ENCODE assay signal across 8 mouse cellular contexts in the genomic region with DNA sequence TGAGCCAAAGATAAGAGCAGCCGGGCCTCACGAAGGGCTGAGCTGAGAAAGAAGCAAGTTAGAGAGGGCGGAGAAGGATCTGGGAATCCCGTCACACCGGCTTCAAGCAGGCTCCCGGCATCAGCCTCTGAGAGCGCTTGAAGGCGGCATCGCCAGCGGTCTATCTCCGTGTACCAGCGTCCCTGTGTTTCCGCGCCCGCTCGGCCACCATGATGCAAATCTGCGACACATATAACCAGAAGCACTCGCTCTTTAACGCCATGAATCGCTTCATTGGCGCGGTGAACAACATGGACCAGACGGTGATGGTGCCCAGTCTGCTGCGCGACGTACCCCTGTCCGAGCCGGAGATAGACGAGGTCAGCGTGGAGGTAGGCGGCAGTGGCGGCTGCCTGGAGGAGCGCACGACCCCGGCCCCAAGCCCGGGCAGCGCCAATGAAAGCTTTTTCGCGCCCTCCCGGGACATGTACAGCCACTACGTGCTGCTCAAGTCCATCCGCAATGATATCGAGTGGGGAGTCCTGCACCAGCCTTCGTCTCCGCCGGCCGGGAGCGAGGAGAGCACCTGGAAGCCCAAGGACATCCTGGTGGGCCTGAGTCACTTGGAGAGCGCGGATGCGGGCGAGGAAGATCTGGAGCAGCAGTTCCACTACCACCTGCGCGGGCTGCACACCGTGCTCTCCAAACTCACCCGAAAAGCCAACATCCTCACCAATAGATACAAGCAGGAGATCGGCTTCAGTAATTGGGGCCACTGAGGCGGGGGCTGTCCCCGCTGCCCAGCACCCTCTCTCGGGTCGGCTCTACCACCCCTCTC. TPM values are rescaled to one million over a fixed set of nuclear protein-coding genes. Genes with fewer than 3 reads are reported as not detected.
A peak's percentile ranks its signal among the peaks of the same experiment; 100 is the strongest.
DNase-seq lines count a peak whose midpoint lies in the region; ATAC-seq lines count a peak whose summit lies in the region.

No protein-coding gene starts in this region.

- H3K9ac ChIP-seq in intestine, embryonic 16.5 days (ENCODE audit: low read depth, low read length), result peak overlapping the region; percentile 80
- peak overlapping the region; percentile 60 for H3K9ac ChIP-seq in limb, embryonic 12.5 days (replicated peaks)

- 16% methylated on average over 61 of the region's 61 CpGs for WGBS in intestine, embryonic 16.5 days
- WGBS in limb, embryonic 12.5 days, result 14% methylated on average over 61 of the region's 61 CpGs

- 0 out of 2 replicates have a peak, but pooled peaks cover 3% of the 10 kb centered on the region for H3K4me1 ChIP-seq in intestine, embryonic 16.5 days (ENCODE audit: control insufficient read depth, insufficient read depth, low read length)
- H3K4me1 ChIP-seq in limb, embryonic 12.5 days (replicated peaks), result 0 out of 2 replicates have a peak, but pooled peaks cover 2% of the 10 kb centered on the region

- no peak for ATAC-seq in intestine, embryonic 16.5 days
- no peak for ATAC-seq in limb, embryonic 12.5 days (ENCODE audit: insufficient number of reproducible peaks, insufficient read depth, low FRiP score, low TSS enrichment, low read depth)

- peak overlapping the region; percentile 88 for H3K27ac ChIP-seq in intestine, embryonic 16.5 days (ENCODE audit: low read length)
- H3K27ac ChIP-seq in limb, embryonic 12.5 days, result peak overlapping the region; percentile 59; the same call in 1 of the 2 replicates

- H3K4me2 ChIP-seq in intestine, embryonic 16.5 days (ENCODE audit: low read depth, low read length), result peak overlapping the region; percentile 48
- H3K4me2 ChIP-seq in limb, embryonic 12.5 days, result peak overlapping the region; percentile 66

- H3K9me3 ChIP-seq in intestine, embryonic 16.5 days (ENCODE audit: control insufficient read depth, low read length), result no peaks in the 10 kb centered on the region
- no peaks in the 10 kb centered on the region for H3K9me3 ChIP-seq in limb, embryonic 12.5 days

- H3K4me3 ChIP-seq in intestine, embryonic 16.5 days (ENCODE audit: low read length), result peak overlapping the region; percentile 64
- peak overlapping the region; percentile 53 for H3K4me3 ChIP-seq in limb, embryonic 12.5 days (replicated peaks)

- DNase-seq in lung, adult 18-20 months, result peak; percentile 11 to 20
- no peak for DNase-seq in lung, postnatal 10 days
- peak; percentile 43 for DNase-seq in cerebellum, adult 9-11 months
- DNase-seq in gastrocnemius, adult 18-20 months (ENCODE audit: low spot score), result peak; percentile 3
- DNase-seq in neural tube, embryonic 10.5 days (ENCODE audit: extremely low spot score, low spot score), result peak; percentile 42
- DNase-seq in testis, postnatal 10 days (ENCODE audit: low spot score), result peak; percentile 43

- no peaks in the 10 kb centered on the region for H3K27me3 ChIP-seq in intestine, embryonic 16.5 days (replicated peaks; ENCODE audit: control insufficient read depth, insufficient read depth, low read length)
- H3K27me3 ChIP-seq in limb, embryonic 12.5 days, result peaks cover 21% of the 10 kb centered on the region

- no peaks in the 10 kb centered on the region for H3K36me3 ChIP-seq in intestine, embryonic 16.5 days (ENCODE audit: control insufficient read depth, insufficient read depth, low read length)
- no peaks in the 10 kb centered on the region for H3K36me3 ChIP-seq in limb, embryonic 12.5 days

RNA-seq across cellular contexts. Expression of a gene that starts 3.4 kb away (rescaled TPM):
- total RNA-seq in gastrocnemius, adult 18-20 months (2021), result 10 to 100 TPM; 28.5 to 31.9 TPM
- polyA plus RNA-seq in intestine, embryonic 16.5 days (2015; fragmentation: Nextera tagmentation; extraction: Ambion mirVana), result 75.5 and 78.7 TPM in 2 replicates
- 22.5 and 24.4 TPM in 2 replicates for polyA plus RNA-seq in limb, embryonic 12.5 days (2016; fragmentation: Nextera tagmentation; extraction: Ambion mirVana)
